Mouse (Mus musculus) heart, postnatal 0 days (tissue): Measurements from ENCODE around the gene Gsta2.

Experiments used
- CTCF ChIP-seq: IDR thresholded peaks from 2 replicates; pipeline ENCODE4 v1.5.1; 2016; ENCODE audit warnings: antibody characterized with exemption, control low read depth, low read depth
- EP300 ChIP-seq: IDR thresholded peaks from 2 replicates; pipeline ENCODE4 v1.6.1; 2016; ENCODE audit warnings: antibody characterized with exemption, low read depth

DNA sequence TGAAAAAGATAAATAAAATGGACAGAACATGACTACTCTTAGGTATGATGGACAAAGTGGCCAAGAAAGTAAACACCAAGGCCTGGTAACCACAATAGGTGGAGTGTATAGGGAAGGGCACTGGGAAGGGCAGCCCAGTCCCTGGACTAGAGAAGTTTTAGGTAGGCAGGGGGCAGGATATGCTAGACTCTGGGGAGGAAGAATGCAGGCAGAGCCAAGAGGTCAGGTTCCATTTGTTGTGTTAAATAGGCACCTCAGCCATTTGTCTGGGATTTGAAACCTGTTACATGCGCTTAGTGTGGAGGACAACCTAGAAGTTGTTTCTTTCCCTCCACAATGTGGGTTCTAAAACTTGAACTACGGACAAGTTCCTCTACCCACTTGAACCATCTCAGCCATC, 13.8 kb upstream of the Gsta2 start:
- TF ChIP-seq CTCF = no peak
- no peak for TF ChIP-seq EP300
